Mouse (Mus musculus) monocyte, adult 2 months (primary cell): Measurements from ENCODE around the gene Gimap1.

ENCODE experiments used
- DNase-seq, 2 experiments: peaks; one replicate each; pipeline ENCODE4 v3.0.0; 2022; ENCODE audit warnings: low spot score in 2 of 2, low read depth in 1 of 2

The Gimap1 gene

DNA sequence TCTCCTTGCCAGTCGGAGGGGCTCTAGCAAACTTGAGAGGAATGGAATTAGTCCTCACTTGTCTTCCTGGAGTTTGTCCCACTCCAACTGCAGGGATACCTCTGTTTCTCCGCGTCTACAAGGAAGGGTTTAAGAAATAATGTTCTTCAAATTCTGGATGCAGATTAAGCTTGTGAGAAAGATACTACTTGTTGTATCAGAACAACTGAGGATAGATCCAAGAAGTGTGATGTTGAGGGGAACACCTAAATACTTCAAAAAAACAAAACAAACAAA, 864 bp downstream of the Gimap1 start:
- DNase-seq, result no peak

- DNase-seq, result no peak
Measured at GRCm38 (mm10) chr6:48740501-48741169, 1.8 kb downstream of the Gimap1 start.

GRCm38 (mm10) chr6:48741273-48741672, 2.4 kb downstream of the Gimap1 start:
- DNase-seq, result no peak

GRCm38 (mm10) chr6:48741711-48742206, 2.9 kb downstream of the Gimap1 start:
- DNase-seq, result no peak

GRCm38 (mm10) chr6:48742422-48743351, 3.8 kb downstream of the Gimap1 start:
- DNase-seq, result no peak

DNA sequence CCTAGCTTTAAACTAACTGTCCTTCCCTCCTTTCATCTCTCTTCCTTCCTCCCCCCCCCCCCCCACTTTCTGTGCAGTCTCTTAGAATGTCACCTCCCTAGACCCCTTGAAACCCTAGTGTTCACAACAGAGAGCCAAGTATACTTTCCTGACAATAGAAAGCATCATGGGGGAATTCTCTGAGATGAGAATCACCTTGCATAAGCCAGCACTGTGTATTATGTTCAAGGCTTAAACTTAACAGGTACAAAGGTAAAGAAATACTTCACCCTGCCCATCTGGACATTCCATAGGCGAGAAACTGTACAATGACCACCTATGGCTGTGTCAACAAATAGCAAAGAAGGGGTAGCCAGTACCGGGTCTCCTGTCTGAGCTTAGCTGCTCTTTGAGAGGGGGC, 6.6 kb downstream of the Gimap1 start:
- no peak for DNase-seq

DNA sequence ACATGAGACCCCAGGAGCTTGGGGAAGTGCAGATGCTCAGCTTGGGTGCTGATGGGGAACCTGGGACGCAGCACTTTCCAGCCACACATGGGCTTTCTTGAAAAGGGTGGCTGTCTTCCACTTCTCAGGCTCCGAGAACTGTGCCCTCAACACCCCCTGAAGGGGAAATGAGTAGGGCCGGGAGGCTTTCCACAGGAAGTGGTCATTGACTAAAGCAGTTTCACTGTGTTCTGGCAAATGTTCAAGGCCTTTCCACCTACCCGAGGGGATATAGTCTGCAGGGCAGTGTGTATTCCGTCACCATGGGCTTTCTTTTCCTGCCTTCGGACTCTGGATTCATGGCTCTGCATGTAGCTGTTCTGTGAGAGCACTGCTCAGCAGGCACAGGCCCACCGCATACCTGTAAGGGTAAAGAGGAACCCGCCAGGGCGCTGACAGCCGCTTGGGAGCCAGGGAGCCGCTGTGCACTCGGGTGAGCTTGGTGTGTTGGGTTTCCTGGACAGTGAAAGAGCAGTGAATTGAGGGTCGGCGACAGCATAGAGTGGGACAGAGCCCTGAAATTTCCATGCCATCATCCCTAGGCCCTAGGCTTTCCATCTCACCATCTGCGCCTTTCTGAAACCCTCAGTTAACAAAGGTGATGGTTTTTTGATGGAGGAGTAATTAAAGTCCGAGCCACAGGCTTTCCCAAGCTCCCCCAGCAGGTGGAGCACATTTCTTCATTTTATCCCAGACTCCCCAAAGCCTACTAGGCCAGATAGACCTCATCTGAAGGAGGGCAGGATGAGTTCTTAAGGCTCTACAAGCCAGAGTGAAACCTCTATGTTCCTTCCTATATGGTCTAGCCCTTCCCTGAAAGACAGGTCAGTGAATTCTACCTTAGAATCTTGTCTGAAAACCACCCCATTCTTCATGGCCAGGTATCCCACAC, 7.4 kb downstream of the Gimap1 start, which contains the start of gene Gimap5:
Gene Gimap5, plus strand, starts transcription at position 239 of the 931 bp plus-strand sequence.
- DNase-seq, result no peak

DNA sequence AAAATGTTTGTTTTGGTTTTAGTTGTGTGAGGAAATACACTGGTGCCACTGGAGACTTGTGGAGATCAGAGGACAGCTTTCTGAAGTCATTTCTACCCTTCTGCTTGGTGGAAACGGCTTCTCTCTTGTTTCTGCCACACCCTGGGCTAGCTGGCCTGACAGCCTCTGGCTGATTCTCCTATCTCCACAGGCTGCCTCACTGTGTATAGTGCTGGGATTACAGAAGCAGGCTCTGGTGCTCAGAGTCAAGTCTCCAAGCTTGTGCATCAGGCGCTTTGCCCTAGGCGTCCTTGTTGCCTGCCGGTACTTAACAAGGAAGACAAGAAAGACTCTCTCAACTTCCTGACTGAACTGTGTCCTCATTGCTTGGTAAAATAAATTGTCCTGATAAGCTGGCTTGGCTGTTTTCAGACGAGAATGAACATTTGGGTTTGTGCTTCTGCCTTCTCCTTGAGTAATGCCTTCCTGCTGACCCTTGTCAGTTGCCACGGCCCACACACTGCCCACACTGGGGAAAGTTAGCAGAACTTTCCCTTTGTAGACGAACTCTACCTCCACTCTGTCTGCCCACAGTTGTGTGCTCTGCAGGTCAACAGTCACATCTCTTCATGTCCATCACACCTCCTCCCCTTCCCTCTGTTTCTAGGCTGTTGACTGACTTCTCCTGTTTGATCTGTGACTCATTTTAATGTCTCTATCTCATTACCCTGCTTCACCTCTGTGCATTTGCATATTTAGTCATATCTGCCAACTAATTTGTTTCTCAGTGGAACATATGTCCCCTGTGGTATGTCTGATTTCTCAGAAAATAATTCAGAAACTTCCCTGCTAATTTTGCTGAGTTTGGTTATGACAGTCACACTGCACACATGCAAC, 8.5 kb downstream of the Gimap1 start:
- no peak for DNase-seq

DNA sequence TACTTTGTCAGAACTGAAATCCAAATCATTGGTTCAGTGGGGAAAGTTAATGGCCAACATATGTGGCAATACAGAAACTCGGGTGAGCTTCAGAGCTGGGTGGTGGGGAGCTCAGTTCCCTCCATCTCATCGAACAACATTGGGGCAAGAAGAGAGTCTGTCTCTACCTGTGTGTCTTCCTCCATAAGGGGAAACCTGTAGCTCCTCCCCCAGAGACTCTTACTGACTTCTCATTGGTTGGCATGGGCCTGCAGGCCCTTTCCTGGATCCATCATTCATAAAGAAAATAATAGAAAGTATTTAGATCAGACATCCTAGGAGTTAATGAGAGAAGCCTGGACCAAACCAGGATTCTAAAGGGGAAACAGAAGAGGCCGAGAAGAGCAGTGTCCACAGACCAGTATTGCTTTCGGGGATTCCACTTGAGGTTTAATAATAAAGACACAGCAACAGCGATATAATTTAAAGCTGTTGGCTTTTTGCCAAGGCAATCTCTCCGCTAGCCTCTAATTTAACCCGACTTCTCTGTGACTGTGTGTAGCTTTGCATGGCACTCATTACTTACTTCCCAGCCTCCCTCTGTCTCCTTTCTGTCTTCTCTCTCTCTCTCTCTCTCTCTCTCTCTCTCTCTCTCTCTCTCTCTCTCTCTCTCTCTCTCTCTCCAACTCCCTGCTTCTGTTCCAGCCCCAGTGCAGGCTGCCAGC, 24.9 kb downstream of the Gimap1 start:
- no peak for DNase-seq

- DNase-seq, result no peak
Measured at GRCm38 (mm10) chr6:48764496-48764895, 25.6 kb downstream of the Gimap1 start.

DNA sequence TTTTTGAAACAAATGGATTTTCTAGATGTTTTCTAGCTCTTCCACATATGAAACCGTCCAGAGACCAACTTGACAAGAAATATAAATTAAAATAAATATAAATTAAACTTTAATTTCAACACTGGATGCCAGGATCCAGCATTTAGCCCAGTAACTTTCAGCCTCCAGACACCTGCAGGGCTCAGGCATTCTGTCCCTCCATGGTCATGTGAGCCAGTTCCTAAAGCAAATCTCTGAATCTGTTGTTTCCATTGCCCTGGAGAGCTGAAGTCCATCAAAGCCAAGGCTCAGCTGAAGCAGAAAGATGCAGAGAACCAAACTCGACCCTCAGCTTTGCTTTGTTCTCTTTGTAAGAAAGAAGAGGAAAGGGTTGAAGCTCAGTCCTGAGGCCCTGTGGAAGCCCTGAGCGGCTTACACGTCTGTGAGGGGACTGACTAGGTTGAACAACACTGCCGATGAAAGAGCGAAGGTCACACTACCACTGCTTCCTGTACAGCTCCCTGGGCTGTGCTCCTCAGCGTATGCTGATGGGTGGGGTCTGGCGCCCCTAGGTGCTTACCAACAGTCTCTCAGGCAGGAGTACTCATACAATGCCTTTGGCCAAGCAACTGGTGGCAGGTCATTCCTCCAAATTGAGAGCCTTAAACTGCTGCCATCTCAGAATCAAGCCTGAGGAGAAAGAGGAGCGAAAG, 29.5 kb downstream of the Gimap1 start:
- no peak for DNase-seq

DNA sequence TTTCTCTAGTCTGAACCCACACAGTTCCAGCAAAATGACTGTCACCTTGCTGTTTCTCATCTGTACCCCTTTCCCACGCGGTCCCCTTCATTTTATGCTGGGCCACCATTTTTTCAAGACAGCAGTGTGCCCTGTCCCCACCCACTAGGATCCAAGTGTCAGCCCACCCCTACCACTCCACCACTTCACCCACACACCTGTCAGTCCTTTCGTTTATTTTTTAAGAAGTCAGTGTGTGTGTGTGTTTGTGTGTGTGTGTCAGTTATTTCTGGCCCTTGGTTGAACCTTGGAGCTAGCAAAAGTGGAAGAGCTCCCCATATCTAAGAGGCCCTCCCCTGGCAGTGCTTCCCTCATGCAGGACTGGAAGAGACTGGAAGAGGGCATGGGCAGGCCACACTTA, 30.1 kb downstream of the Gimap1 start:
- no peak for DNase-seq

- no peak for DNase-seq
Measured at GRCm38 (mm10) chr6:48770696-48771095, 31.8 kb downstream of the Gimap1 start, which contains the start of gene Gimap3. Gene Gimap3 (minus strand): TSS chr6:48770851.

DNA sequence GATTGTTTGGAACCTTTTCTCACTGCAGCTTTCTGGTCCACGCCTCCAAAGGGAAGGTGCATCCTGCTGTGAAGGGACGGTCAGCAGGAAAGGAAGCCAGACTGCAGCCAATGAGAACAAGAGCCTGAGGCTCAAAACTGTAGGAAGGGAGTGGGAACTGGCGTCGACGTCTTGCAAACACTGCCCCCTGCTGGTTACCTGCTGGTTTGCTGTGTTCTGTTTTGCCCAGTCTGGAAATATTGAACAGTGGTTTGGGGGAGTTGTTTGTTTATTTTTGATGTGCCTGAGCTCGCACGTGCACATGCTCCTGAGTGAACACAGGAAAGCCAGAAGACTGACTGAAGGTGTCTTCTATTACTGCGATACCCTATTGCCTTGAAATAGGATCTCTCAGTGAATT, 33.2 kb downstream of the Gimap1 start:
- DNase-seq, result peak in 1 of 2 experiments; percentile 31

GRCm38 (mm10) chr6:48784406-48784805, 45.6 kb downstream of the Gimap1 start:
- no peak for DNase-seq

- no peak for DNase-seq
Measured at GRCm38 (mm10) chr6:48785189-48785588, 46.3 kb downstream of the Gimap1 start.

DNA sequence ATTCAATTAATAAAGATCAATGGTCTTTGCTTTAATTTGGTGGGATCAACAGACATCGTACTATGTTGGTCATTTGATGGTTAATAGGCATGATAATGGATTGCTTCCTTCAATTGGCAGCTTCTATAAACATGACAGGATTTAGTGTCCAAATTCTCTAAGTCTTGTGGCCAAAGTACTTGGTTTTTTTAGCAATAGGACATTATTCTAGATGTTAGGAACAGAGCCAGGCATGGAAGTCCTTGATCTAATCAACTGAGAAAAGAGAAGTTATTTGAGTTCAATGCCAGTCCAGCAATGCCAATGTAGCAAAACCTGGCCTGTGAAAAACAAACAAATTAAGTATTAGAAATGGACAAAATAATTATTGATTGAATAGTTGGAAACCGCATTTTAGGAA, 46.7 kb downstream of the Gimap1 start:
- no peak for DNase-seq

GRCm38 (mm10) chr6:48787867-48788266, 49.0 kb downstream of the Gimap1 start:
- no peak for DNase-seq
